Mouse (Mus musculus): Measurements from ENCODE around the gene Trf. TPM values are rescaled to one million over a fixed set of nuclear protein-coding genes. Genes with fewer than 3 reads are reported as not detected.

Gene Trf
- polyA plus RNA-seq (2014; fragmentation: Nextera tagmentation; extraction: Ambion mirVana): 45.7 and 88.4 TPM in 2 replicates

DNA sequence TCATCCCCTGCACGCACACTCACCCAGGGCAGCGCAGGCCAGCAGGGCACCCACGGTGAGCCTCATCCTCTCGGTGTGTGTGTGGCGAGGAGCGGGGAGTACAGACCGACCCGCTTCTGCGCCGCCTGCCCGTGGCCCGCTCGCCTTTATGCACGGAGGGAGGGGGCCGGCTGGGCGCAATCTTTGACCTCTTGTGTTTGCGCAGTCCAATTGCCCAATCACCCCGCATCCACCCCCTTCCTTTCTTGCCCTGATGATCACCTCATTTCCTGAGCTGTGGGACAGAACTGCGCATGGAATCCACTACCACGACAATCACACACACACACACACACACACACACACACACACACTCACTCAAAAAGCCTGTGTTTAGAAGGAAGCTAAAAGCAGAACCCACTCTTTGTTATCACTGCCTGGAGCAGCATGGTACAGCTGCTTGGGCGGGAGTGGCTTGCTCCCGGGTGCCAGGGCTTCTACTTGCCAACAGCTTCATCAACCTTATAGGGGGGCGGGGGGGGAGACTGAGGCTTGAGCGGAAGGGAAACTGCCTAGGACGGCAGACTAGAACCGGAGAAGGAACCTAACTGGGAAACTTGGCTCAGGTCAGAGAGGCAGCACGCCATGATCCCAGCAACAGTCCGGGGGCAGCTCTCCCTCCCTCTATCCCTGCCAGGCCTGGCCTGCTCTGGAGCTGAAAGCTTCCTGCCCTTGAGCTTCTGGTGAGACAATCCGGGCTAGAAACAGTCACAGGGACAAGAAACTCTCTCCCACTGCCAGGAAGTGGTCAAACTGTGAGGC, at the start of gene Trf, which contains the start of gene Gm20425:
TSS of gene Trf (minus strand) at position 294 of the 801 bp plus-strand sequence.
TSS of gene Gm20425 (minus strand) at position 157 of the 801 bp plus-strand sequence.
- Histone ChIP-seq H3K27me3 (ENCODE audit: control insufficient read depth, insufficient read depth, low read length) (no peaks in the 10 kb centered on the region), H3K36me3 (ENCODE audit: control insufficient read depth, insufficient read depth, low read length) (no peaks in the 10 kb centered on the region), H3K4me3 (ENCODE audit: low read depth, low read length) (0 out of 2 replicates have a peak within 1 kb of the TSS, but pooled peaks have one; percentile 17), H3K27ac (ENCODE audit: low read depth, low read length) (peak within 1 kb of the TSS; percentile 72; the same call in 1 of the 2 replicates), H3K9ac (ENCODE audit: low read depth, low read length) (peak within 1 kb of the TSS; percentile 50), H3K4me2 (peak within 1 kb of the TSS; percentile 54), H3K4me1 (ENCODE audit: control insufficient read depth, insufficient read depth, low read length) (0 out of 2 replicates have a peak, but pooled peaks cover 2% of the 10 kb centered on the region), H3K9me3 (replicated peaks; ENCODE audit: control insufficient read depth, low read length) (no peaks in the 10 kb centered on the region)
- WGBS (ENCODE audit: insufficient replicate concordance): 44% methylated on average over 28 of the region's 29 CpGs
- no peak; the same call in 1 of the 2 replicates for ATAC-seq (replicated peaks; ENCODE audit: insufficient number of reproducible peaks, low FRiP score, low TSS enrichment)

- H3K9me3 ChIP-seq (replicated peaks; ENCODE audit: control insufficient read depth, low read length): no peaks in the 10 kb centered on the region; the same call in 1 of the 2 replicates
- no peak overlapping the region for H3K27ac ChIP-seq (ENCODE audit: low read depth, low read length)
- no peaks in the 10 kb centered on the region for H3K4me1 ChIP-seq (ENCODE audit: control insufficient read depth, insufficient read depth, low read length)
- H3K4me2 ChIP-seq: no peak overlapping the region
- no peaks in the 10 kb centered on the region for H3K27me3 ChIP-seq (ENCODE audit: control insufficient read depth, insufficient read depth, low read length)
- H3K36me3 ChIP-seq (ENCODE audit: control insufficient read depth, insufficient read depth, low read length): no peaks in the 10 kb centered on the region
- 85% methylated on average over 6 of the region's 6 CpGs for WGBS (ENCODE audit: insufficient replicate concordance)
- ATAC-seq (replicated peaks; ENCODE audit: insufficient number of reproducible peaks, low FRiP score, low TSS enrichment): no peak
- no peak overlapping the region for H3K4me3 ChIP-seq (ENCODE audit: low read depth, low read length)
- H3K9ac ChIP-seq (ENCODE audit: low read depth, low read length): no peak overlapping the region
Observed at GRCm38 (mm10) chr9:103276876-103277275, 46.6 kb upstream of the Trf start.

GRCm38 (mm10) chr9:103275676-103276075, 45.4 kb upstream of the Trf start:
- no peak overlapping the region for H3K4me3 ChIP-seq (ENCODE audit: low read depth, low read length)

DNA sequence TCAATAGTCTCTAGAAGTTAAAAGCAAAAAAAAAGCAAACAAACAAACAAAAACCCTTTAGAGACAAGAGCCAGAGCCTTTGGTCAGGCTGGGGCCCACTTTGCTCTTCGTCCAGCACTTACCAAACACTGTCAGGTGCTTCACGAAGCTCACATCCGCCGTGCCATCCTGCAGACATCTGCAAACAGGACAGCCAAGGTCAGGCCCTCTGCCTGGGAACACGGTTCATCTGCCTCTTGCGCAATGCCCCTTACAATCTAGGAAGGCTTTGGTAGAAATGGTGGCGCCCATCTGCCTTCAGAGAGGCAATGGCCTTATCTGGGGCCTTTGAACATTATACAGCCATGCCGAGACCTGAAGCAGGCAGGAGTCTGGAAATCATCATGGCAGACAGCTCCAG, 44.6 kb upstream of the Trf start:
- H3K27ac ChIP-seq (ENCODE audit: low read depth, low read length): no peak overlapping the region
- H3K9ac ChIP-seq (ENCODE audit: low read depth, low read length): no peak overlapping the region
- no peak overlapping the region for H3K4me3 ChIP-seq (ENCODE audit: low read depth, low read length)
- H3K27me3 ChIP-seq (ENCODE audit: control insufficient read depth, insufficient read depth, low read length): no peaks in the 10 kb centered on the region
- no peaks in the 10 kb centered on the region for H3K4me1 ChIP-seq (ENCODE audit: control insufficient read depth, insufficient read depth, low read length)
- no peaks in the 10 kb centered on the region for H3K36me3 ChIP-seq (ENCODE audit: control insufficient read depth, insufficient read depth, low read length)
- no peak overlapping the region for H3K4me2 ChIP-seq
- no peak for ATAC-seq (replicated peaks; ENCODE audit: insufficient number of reproducible peaks, low FRiP score, low TSS enrichment)
- H3K9me3 ChIP-seq (replicated peaks; ENCODE audit: control insufficient read depth, low read length): no peaks in the 10 kb centered on the region
- 57% methylated on average over 8 of the region's 8 CpGs for WGBS (ENCODE audit: insufficient replicate concordance)

More at GRCm38 (mm10) chr9:103275676-103276075, 45.4 kb upstream of the Trf start:
- H3K4me1 ChIP-seq (ENCODE audit: control insufficient read depth, insufficient read depth, low read length): no peaks in the 10 kb centered on the region
- WGBS (ENCODE audit: insufficient replicate concordance): 74% methylated on average over 1 of the region's 1 CpGs
- H3K36me3 ChIP-seq (ENCODE audit: control insufficient read depth, insufficient read depth, low read length): no peaks in the 10 kb centered on the region
- no peaks in the 10 kb centered on the region for H3K27me3 ChIP-seq (ENCODE audit: control insufficient read depth, insufficient read depth, low read length)
- H3K9me3 ChIP-seq (replicated peaks; ENCODE audit: control insufficient read depth, low read length): no peaks in the 10 kb centered on the region; the same call in 1 of the 2 replicates
- H3K4me2 ChIP-seq: no peak overlapping the region
- H3K27ac ChIP-seq (ENCODE audit: low read depth, low read length): no peak overlapping the region
- no peak for ATAC-seq (replicated peaks; ENCODE audit: insufficient number of reproducible peaks, low FRiP score, low TSS enrichment)
- no peak overlapping the region for H3K9ac ChIP-seq (ENCODE audit: low read depth, low read length)

GRCm38 (mm10) chr9:103271104-103271503, 40.9 kb upstream of the Trf start:
- H3K9ac ChIP-seq (ENCODE audit: low read depth, low read length): no peak overlapping the region
- H3K27ac ChIP-seq (ENCODE audit: low read depth, low read length): no peak overlapping the region
- WGBS (ENCODE audit: insufficient replicate concordance): 28% methylated on average over 4 of the region's 4 CpGs
- no peak overlapping the region for H3K4me3 ChIP-seq (ENCODE audit: low read depth, low read length)
- H3K4me2 ChIP-seq: no peak overlapping the region
- H3K36me3 ChIP-seq (ENCODE audit: control insufficient read depth, insufficient read depth, low read length): no peaks in the 10 kb centered on the region
- H3K9me3 ChIP-seq (replicated peaks; ENCODE audit: control insufficient read depth, low read length): no peaks in the 10 kb centered on the region
- H3K27me3 ChIP-seq (ENCODE audit: control insufficient read depth, insufficient read depth, low read length): no peaks in the 10 kb centered on the region
- no peaks in the 10 kb centered on the region for H3K4me1 ChIP-seq (ENCODE audit: control insufficient read depth, insufficient read depth, low read length)
- ATAC-seq (replicated peaks; ENCODE audit: insufficient number of reproducible peaks, low FRiP score, low TSS enrichment): no peak

GRCm38 (mm10) chr9:103265778-103266177, 35.5 kb upstream of the Trf start:
- no peaks in the 10 kb centered on the region for H3K4me1 ChIP-seq (ENCODE audit: control insufficient read depth, insufficient read depth, low read length)
- H3K27me3 ChIP-seq (ENCODE audit: control insufficient read depth, insufficient read depth, low read length): 0 out of 2 replicates have a peak, but pooled peaks cover 2% of the 10 kb centered on the region
- ATAC-seq (replicated peaks; ENCODE audit: insufficient number of reproducible peaks, low FRiP score, low TSS enrichment): no peak
- no peak overlapping the region for H3K9ac ChIP-seq (ENCODE audit: low read depth, low read length)
- no peak overlapping the region for H3K4me3 ChIP-seq (ENCODE audit: low read depth, low read length)
- no peak overlapping the region for H3K27ac ChIP-seq (ENCODE audit: low read depth, low read length)
- H3K36me3 ChIP-seq (ENCODE audit: control insufficient read depth, insufficient read depth, low read length): no peaks in the 10 kb centered on the region
- H3K9me3 ChIP-seq (replicated peaks; ENCODE audit: control insufficient read depth, low read length): no peaks in the 10 kb centered on the region
- no peak overlapping the region for H3K4me2 ChIP-seq
- WGBS (ENCODE audit: insufficient replicate concordance): 81% methylated on average over 4 of the region's 4 CpGs

DNA sequence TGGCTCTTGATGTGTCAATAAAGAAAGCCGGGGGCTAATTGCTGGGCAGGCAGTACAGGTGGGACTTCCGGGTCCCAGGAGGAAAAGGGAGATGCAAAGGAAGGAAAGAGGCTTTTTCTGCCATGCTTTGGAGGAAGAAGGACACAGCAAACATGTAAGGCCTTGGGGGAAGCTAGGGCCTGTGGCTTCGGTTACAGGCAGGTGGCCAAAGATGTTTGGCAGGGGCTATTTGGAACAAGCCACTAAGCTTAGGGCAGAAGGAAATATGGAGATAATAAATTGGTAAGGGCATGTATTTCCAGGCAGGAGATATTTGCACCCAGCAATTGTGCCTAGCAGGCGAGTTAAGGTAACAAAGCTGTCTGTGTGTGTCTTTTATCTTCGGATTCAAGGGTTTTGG, 22.7 kb upstream of the Trf start:
- Histone ChIP-seq H3K27me3 (ENCODE audit: control insufficient read depth, insufficient read depth, low read length) (no peaks in the 10 kb centered on the region), H3K4me2 (no peak overlapping the region), H3K9ac (ENCODE audit: low read depth, low read length) (no peak overlapping the region), H3K4me1 (ENCODE audit: control insufficient read depth, insufficient read depth, low read length) (peaks cover 7% of the 10 kb centered on the region), H3K9me3 (replicated peaks; ENCODE audit: control insufficient read depth, low read length) (no peaks in the 10 kb centered on the region), H3K4me3 (ENCODE audit: low read depth, low read length) (no peak overlapping the region), H3K36me3 (ENCODE audit: control insufficient read depth, insufficient read depth, low read length) (no peaks in the 10 kb centered on the region), H3K27ac (ENCODE audit: low read depth, low read length) (no peak overlapping the region)
- no peak for ATAC-seq (replicated peaks; ENCODE audit: insufficient number of reproducible peaks, low FRiP score, low TSS enrichment)
- 84% methylated on average over 5 of the region's 5 CpGs for WGBS (ENCODE audit: insufficient replicate concordance)

DNA sequence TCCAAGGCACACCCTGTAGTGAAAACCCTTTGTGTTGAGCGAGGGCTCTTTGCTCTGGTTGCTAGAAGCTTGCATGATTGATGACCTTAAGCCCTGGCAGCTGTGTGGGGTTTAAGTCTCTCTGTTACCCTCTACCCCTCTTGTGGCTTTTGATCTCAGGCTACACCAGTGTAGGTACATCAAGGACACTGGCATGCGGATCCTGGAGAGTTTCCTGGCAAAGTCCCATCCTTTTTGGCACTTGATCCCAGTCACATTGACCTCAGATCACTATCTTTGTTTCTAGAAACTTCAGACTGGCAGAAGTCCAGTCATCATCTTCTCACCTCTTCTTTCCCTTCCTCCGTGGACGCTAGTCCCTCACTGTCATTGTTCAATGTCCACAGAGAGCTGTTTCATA, 18.4 kb upstream of the Trf start:
- Histone ChIP-seq H3K4me3 (ENCODE audit: low read depth, low read length) (no peak overlapping the region), H3K36me3 (ENCODE audit: control insufficient read depth, insufficient read depth, low read length) (no peaks in the 10 kb centered on the region), H3K9me3 (replicated peaks; ENCODE audit: control insufficient read depth, low read length) (no peaks in the 10 kb centered on the region), H3K4me2 (no peak overlapping the region), H3K9ac (ENCODE audit: low read depth, low read length) (no peak overlapping the region), H3K4me1 (ENCODE audit: control insufficient read depth, insufficient read depth, low read length) (peaks cover 7% of the 10 kb centered on the region), H3K27ac (ENCODE audit: low read depth, low read length) (no peak overlapping the region), H3K27me3 (ENCODE audit: control insufficient read depth, insufficient read depth, low read length) (no peaks in the 10 kb centered on the region)
- no peak for ATAC-seq (replicated peaks; ENCODE audit: insufficient number of reproducible peaks, low FRiP score, low TSS enrichment)
- WGBS (ENCODE audit: insufficient replicate concordance): 34% methylated on average over 4 of the region's 4 CpGs
